ENCODE assay signal across 13 mouse cellular contexts in genomic region chr9:70304901-70305300, GRCm38 (mm10).
"Had no signal": no experiment of that assay in that cellular context is flagged by ENCODE, and none has a peak within 500 bp of the region (broad histone marks: within the 10 kb centered on the region; RNA-seq: fewer than 3 reads in every experiment).

No protein-coding gene starts in this region.

- DNase-seq: kidney, adult 11 months; kidney, postnatal 10 days; kidney, postnatal 4 days; lung, postnatal 14 days; thymus, adult 2 months; thymus, postnatal 25 days had no signal

- H3K36me3 ChIP-seq: lung, embryonic 15.5 days had no signal

- H3K9me3 ChIP-seq: limb, embryonic 10.5 days; lung, embryonic 15.5 days; midbrain, embryonic 12.5 days had no signal

- H3K4me3 ChIP-seq: layer of hippocampus, adult 2 months; left cerebral cortex, adult 2 months; limb, embryonic 10.5 days; lung, embryonic 15.5 days; midbrain, embryonic 12.5 days had no signal

- H3K9ac ChIP-seq: lung, embryonic 15.5 days; midbrain, embryonic 12.5 days had no signal

- H3K27me3 ChIP-seq: lung, embryonic 15.5 days; midbrain, embryonic 12.5 days had no signal

- H3K4me1 ChIP-seq: lung, embryonic 15.5 days had no signal

- H3K4me2 ChIP-seq: liver, embryonic 11.5 days; lung, embryonic 15.5 days; midbrain, embryonic 12.5 days had no signal

- H3K27ac ChIP-seq: layer of hippocampus, adult 2 months; left cerebral cortex, adult 2 months; limb, embryonic 10.5 days; lung, embryonic 15.5 days; midbrain, embryonic 12.5 days; stomach, postnatal 0 days had no signal
